Mouse (Mus musculus): ENCODE results near the gene Rasl2-9. TPM values are rescaled to one million over a fixed set of nuclear protein-coding genes. Genes with fewer than 3 reads are reported as not detected.
A peak's percentile ranks its signal among the peaks of the same experiment; 100 is the strongest.

Rasl2-9 gene
- total and polyA plus RNA-seq, 2 experiments from 2014 or later = 1.1 to 6.5 TPM

DNA sequence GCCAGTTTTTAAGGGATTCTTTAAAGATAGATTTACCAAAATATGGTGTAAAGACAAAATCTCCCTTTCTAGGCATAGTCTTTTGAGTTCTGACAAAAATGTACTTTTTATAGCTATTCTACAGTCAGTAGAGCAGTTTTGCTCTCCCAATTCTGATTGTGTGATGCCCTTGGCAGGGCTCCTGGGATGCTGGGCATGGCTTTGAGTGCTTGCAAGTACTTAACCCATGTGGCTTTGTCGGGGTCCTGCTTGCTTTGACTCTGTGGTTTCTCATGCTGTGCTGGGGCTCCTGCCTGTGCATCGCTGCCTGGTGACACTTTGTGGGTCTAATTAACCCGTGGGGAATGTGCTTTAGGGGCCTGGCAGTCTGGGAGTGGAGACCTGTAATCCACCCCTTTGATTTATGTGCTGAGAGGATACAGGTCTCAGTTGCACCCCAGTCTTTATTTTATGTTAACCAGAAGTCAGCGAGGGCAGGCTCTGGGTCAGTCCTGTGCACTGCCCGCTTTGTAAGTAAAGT lies 38.8 kb downstream of the Rasl2-9 start:
- Histone ChIP-seq H3K9ac (replicated peaks; ENCODE audit: low read depth, low read length) (no peak overlapping the region), H3K27me3 (ENCODE audit: control insufficient read depth, insufficient read depth, low read length) (no peaks in the 10 kb centered on the region), H3K9me3 (replicated peaks; ENCODE audit: control insufficient read depth, low read length) (no peaks in the 10 kb centered on the region), H3K4me2 (ENCODE audit: low read depth, low read length) (no peak overlapping the region), H3K27ac (ENCODE audit: low read depth) (no peak overlapping the region), H3K4me1 (ENCODE audit: control insufficient read depth, insufficient read depth) (peaks cover 4% of the 10 kb centered on the region), H3K36me3 (replicated peaks; ENCODE audit: control insufficient read depth, insufficient read depth, low read length) (peaks cover 42% of the 10 kb centered on the region), H3K4me3 (ENCODE audit: low read depth, low read length) (no peak overlapping the region)
- no peak for ATAC-seq (ENCODE audit: insufficient read depth, low read depth)
- WGBS = 84% methylated on average over 5 of the region's 5 CpGs
- DNase-seq (ENCODE audit: low spot score) = no peak
- TF ChIP-seq EP300 (IDR thresholded peaks at IDR 0.05; ENCODE audit: low read depth) = no peak
- TF ChIP-seq CTCF (IDR thresholded peaks at IDR 0.05; ENCODE audit: low read depth) = no peak

- H3K4me2 ChIP-seq (ENCODE audit: low read depth, low read length) = no peak overlapping the region
- DNase-seq (ENCODE audit: low spot score) (no peak), ATAC-seq (ENCODE audit: insufficient read depth, low read depth) (no peak)
- no peaks in the 10 kb centered on the region for H3K9me3 ChIP-seq (replicated peaks; ENCODE audit: control insufficient read depth, low read length)
- H3K27me3 ChIP-seq (ENCODE audit: control insufficient read depth, insufficient read depth, low read length) = no peaks in the 10 kb centered on the region
- H3K4me3 ChIP-seq (ENCODE audit: low read depth, low read length) = no peak overlapping the region
- TF ChIP-seq EP300 (IDR thresholded peaks at IDR 0.05; ENCODE audit: low read depth) = no peak
- TF ChIP-seq CTCF (IDR thresholded peaks at IDR 0.05; ENCODE audit: low read depth) = no peak
- no peak overlapping the region for H3K27ac ChIP-seq (ENCODE audit: low read depth)
- peaks cover 37% of the 10 kb centered on the region for H3K36me3 ChIP-seq (replicated peaks; ENCODE audit: control insufficient read depth, insufficient read depth, low read length)
- no peak overlapping the region for H3K9ac ChIP-seq (replicated peaks; ENCODE audit: low read depth, low read length)
- 82% methylated on average over 1 of the region's 1 CpGs for WGBS
- H3K4me1 ChIP-seq (ENCODE audit: control insufficient read depth, insufficient read depth) = peaks cover 16% of the 10 kb centered on the region
These were observed 40.2 kb downstream of the Rasl2-9 start for GRCm38 (mm10) chr7:5085512-5085911.

DNA sequence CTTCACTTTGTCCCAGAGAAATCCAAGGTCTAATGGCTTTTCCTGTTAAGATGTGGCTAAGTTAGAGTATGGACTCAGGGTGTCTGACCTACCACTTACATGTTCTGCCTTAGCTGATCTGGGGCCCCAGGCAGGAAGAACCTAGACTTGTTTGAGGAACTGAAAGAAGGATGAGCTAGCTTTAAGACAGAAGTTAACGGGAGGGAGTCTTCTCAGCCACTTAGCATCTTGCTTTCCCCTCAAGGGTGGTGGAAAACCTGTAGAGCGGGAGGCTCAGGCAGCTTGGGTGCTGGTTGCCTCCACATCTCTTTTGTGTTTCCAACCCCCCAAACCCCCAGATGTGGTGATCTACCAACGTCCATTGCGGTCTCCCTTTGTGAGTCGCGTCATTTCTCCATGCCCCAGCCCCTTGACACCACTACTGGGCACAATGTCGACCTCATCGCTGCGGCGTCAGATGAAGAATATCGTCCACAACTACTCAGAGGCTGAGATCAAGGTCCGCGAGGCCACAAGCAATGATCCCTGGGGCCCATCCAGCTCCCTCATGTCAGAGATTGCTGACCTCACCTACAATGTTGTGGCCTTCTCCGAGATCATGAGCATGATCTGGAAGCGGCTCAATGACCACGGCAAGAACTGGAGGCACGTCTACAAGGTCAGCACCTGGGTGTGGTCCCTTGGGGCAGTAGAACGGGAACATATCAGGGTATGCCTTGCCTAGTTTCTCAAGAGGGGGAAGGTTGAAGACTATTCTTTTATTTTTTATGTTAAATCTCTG lies 42.2 kb downstream of the Rasl2-9 start:
- H3K4me1 ChIP-seq (ENCODE audit: control insufficient read depth, insufficient read depth) = peaks cover 16% of the 10 kb centered on the region
- no peak overlapping the region for H3K4me2 ChIP-seq (ENCODE audit: low read depth, low read length)
- H3K4me3 ChIP-seq (ENCODE audit: low read depth, low read length) = no peak overlapping the region
- TF ChIP-seq EP300 (IDR thresholded peaks at IDR 0.05; ENCODE audit: low read depth) (no peak), CTCF (IDR thresholded peaks at IDR 0.05; ENCODE audit: low read depth) (no peak)
- WGBS = 88% methylated on average over 18 of the region's 18 CpGs
- ATAC-seq (ENCODE audit: insufficient read depth, low read depth) = no peak
- H3K9ac ChIP-seq (replicated peaks; ENCODE audit: low read depth, low read length) = no peak overlapping the region
- H3K27me3 ChIP-seq (ENCODE audit: control insufficient read depth, insufficient read depth, low read length) = no peaks in the 10 kb centered on the region
- H3K36me3 ChIP-seq (replicated peaks; ENCODE audit: control insufficient read depth, insufficient read depth, low read length) = peaks cover 29% of the 10 kb centered on the region
- H3K27ac ChIP-seq (ENCODE audit: low read depth) = no peak overlapping the region
- no peak for DNase-seq (ENCODE audit: low spot score)
- H3K9me3 ChIP-seq (replicated peaks; ENCODE audit: control insufficient read depth, low read length) = no peaks in the 10 kb centered on the region

DNA sequence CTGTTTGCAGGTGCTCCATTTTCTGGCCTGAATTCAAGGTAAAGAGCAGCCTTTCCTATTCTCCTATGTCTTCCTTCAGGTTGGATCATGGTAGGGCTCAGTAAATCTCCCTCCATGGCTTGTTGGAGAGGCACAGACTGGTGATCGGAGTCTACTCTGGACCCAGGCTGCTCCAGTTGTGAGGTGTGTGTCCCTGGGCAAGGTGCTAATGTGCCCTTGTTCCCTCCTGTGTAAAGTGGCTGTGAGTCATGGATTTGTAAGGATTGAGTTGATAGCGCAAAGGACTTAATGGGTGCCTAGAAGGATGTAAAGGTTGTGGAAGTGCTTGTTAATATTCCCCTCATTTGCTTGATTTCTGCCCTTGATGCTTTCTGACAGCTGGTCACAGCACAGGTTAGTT lies 43.8 kb downstream of the Rasl2-9 start:
- peaks cover 16% of the 10 kb centered on the region for H3K4me1 ChIP-seq (ENCODE audit: control insufficient read depth, insufficient read depth)
- H3K36me3 ChIP-seq (replicated peaks; ENCODE audit: control insufficient read depth, insufficient read depth, low read length) = peaks cover 40% of the 10 kb centered on the region
- no peak for DNase-seq (ENCODE audit: low spot score)
- no peak overlapping the region for H3K27ac ChIP-seq (ENCODE audit: low read depth)
- no peak overlapping the region for H3K9ac ChIP-seq (replicated peaks; ENCODE audit: low read depth, low read length)
- H3K27me3 ChIP-seq (ENCODE audit: control insufficient read depth, insufficient read depth, low read length) = no peaks in the 10 kb centered on the region
- WGBS = 95% methylated on average over 2 of the region's 2 CpGs
- no peak for ATAC-seq (ENCODE audit: insufficient read depth, low read depth)
- H3K4me3 ChIP-seq (ENCODE audit: low read depth, low read length) = no peak overlapping the region
- H3K9me3 ChIP-seq (replicated peaks; ENCODE audit: control insufficient read depth, low read length) = no peaks in the 10 kb centered on the region
- peak overlapping the region; percentile 80 for H3K4me2 ChIP-seq (ENCODE audit: low read depth, low read length)
- TF ChIP-seq EP300 (IDR thresholded peaks at IDR 0.05; ENCODE audit: low read depth) (no peak), CTCF (IDR thresholded peaks at IDR 0.05; ENCODE audit: low read depth) (no peak)

DNA sequence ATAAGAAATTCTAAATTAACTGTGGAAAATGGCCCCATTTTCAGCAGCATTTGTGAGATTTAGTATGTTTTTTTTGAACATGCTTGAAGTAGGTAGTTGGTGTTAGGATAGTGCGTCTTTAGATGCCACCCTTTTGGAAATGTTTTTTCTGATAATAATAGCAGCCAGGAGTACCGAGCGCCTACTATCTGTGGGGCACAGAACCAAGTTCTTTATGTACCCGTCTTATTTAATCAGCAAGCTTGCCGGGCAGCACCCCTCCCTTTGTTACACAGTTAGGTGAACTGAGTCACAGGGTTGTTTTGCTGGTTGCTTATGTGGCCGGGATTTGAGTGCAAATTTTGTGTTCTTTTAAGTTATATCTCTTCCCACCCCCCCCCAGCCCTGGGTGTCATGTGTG lies 44.5 kb downstream of the Rasl2-9 start:
- peaks cover 47% of the 10 kb centered on the region for H3K36me3 ChIP-seq (replicated peaks; ENCODE audit: control insufficient read depth, insufficient read depth, low read length)

More for the DNA sequence above, 44.5 kb downstream of the Rasl2-9 start:
- H3K9me3 ChIP-seq (replicated peaks; ENCODE audit: control insufficient read depth, low read length) = no peaks in the 10 kb centered on the region
- peak overlapping the region; percentile 97 for H3K27ac ChIP-seq (ENCODE audit: low read depth)
- peak overlapping the region; percentile 92 for H3K4me3 ChIP-seq (ENCODE audit: low read depth, low read length)
- 24% methylated on average over 6 of the region's 6 CpGs for WGBS
- TF ChIP-seq EP300 (IDR thresholded peaks at IDR 0.05; ENCODE audit: low read depth) = no peak
- no peak for TF ChIP-seq CTCF (IDR thresholded peaks at IDR 0.05; ENCODE audit: low read depth)
- DNase-seq (ENCODE audit: low spot score) (no peak), ATAC-seq (ENCODE audit: insufficient read depth, low read depth) (no peak)
- peak overlapping the region; percentile 80 for H3K4me2 ChIP-seq (ENCODE audit: low read depth, low read length)
- H3K9ac ChIP-seq (replicated peaks; ENCODE audit: low read depth, low read length) = peak overlapping the region; percentile 95
- no peaks in the 10 kb centered on the region for H3K27me3 ChIP-seq (ENCODE audit: control insufficient read depth, insufficient read depth, low read length)
- peaks cover 16% of the 10 kb centered on the region for H3K4me1 ChIP-seq (ENCODE audit: control insufficient read depth, insufficient read depth)
